Mouse (Mus musculus) limb, embryonic 14.5 days (tissue): ENCODE data around the gene Sipa1l2. TPM values are rescaled to one million over a fixed set of nuclear protein-coding genes. Genes with fewer than 3 reads are reported as not detected.

Source experiments
- ATAC-seq: fragments of 200-750 bp; cut with Nextera tagmentation; 2 replicates; pipeline ENCODE4 v1.8.0; 2017; ENCODE audit warnings: low read depth, moderate number of reproducible peaks, moderate TSS enrichment; ENCODE audit not compliant: low FRiP score
- DNase-seq: peaks from one replicate; pipeline ENCODE4 v3.0.0-alpha.2; 2015; ENCODE audit warnings: low spot score
- H3K27ac ChIP-seq: fragments of 300-500 bp; sonication (generic); replicated peaks from 2 replicates; pipeline ENCODE4 v1.5.1; 2014; ENCODE audit warnings: low read depth, mild to moderate bottlenecking, low read length, moderate library complexity, mixed read lengths
- H3K27me3 ChIP-seq: fragments of 300-500 bp; sonication (generic); 2 replicates; pipeline ENCODE4 v1.6.1; 2014; ENCODE audit warnings: low read length, mixed read lengths; ENCODE audit not compliant: control insufficient read depth, insufficient read depth
- H3K36me3 ChIP-seq: fragments of 300-500 bp; sonication (generic); 2 replicates; pipeline ENCODE4 v1.6.1; 2014; ENCODE audit warnings: mild to moderate bottlenecking, low read length, moderate library complexity, mixed read lengths; ENCODE audit not compliant: control insufficient read depth, insufficient read depth
- H3K4me1 ChIP-seq: fragments of 300-500 bp; sonication (generic); 2 replicates; pipeline ENCODE4 v1.6.1; 2014; ENCODE audit warnings: antibody characterized with exemption, low read length, mixed read lengths; ENCODE audit not compliant: control insufficient read depth, insufficient read depth
- H3K4me2 ChIP-seq: fragments of 300-500 bp; sonication (generic); replicated peaks from 2 replicates; pipeline ENCODE4 v1.6.1; 2014; ENCODE audit warnings: low read depth, mild to moderate bottlenecking, low read length, moderate library complexity; ENCODE audit not compliant: severe bottlenecking
- H3K4me3 ChIP-seq: fragments of 300-500 bp; sonication (generic); replicated peaks from 2 replicates; pipeline ENCODE4 v1.5.1; 2014; ENCODE audit warnings: low read length
- H3K9ac ChIP-seq: fragments of 300-500 bp; sonication (generic); 2 replicates; pipeline ENCODE4 v1.6.1; 2014; ENCODE audit warnings: mild to moderate bottlenecking, low read depth, low read length, moderate library complexity; ENCODE audit not compliant: severe bottlenecking
- H3K9me3 ChIP-seq: fragments of 300-500 bp; sonication (generic); 2 replicates; pipeline ENCODE4 v1.6.1; 2016; ENCODE audit warnings: low read length; ENCODE audit not compliant: control insufficient read depth
- POLR2A ChIP-seq: fragments of 200-500 bp; IDR thresholded peaks from 2 replicates; pipeline ENCODE4 v1.8.0; 2012; ENCODE audit warnings: inconsistent platforms, mild to moderate bottlenecking, moderate library complexity, borderline replicate concordance; ENCODE audit not compliant: insufficient read depth, insufficient read length; ENCODE audit errors: extremely low read depth
- WGBS: fragments of 180-500 bp; shearing (Covaris S2); extraction: QIAGEN DNeasy Blood & Tissue Kit; methylation state at CpG from one replicate; pipeline ENCODE4 v1.1.7; 2014; 5-methylcytosine and 5-hydroxymethylcytosine counted together
- polyA plus RNA-seq, 2 experiments: library from polyadenylated mRNA; depleted of rRNA in 1 of 2; stranded (reverse) in 1 of 2; unstranded in 1 of 2; fragments of >200 nt; fragmentation: Nextera tagmentation in 1 of 2; extraction: Ambion mirVana in 1 of 2; gene quantifications; 2 replicates each; pipeline versions ENCODE4 v1.2.1 to v1.2.3; 2012 to 2014

The Sipa1l2 gene
- polyA plus RNA-seq, 2 experiments, result 11.6 to 21.6 TPM

GRCm38 (mm10) chr8:125568851-125569532 is 616 bp downstream of the Sipa1l2 start:
- H3K27ac ChIP-seq, result peak overlapping the region; percentile 34; the same call in 1 of the 2 replicates
- ATAC-seq (no peak), DNase-seq (peak; percentile 89)
- 0 out of 2 replicates have a peak, but pooled peaks cover 3% of the 10 kb centered on the region for H3K9me3 ChIP-seq
- H3K9ac ChIP-seq, result peak overlapping the region; percentile 72
- no peak for TF ChIP-seq POLR2A
- H3K27me3 ChIP-seq, result no peaks in the 10 kb centered on the region
- H3K4me1 ChIP-seq, result peaks cover 17% of the 10 kb centered on the region
- peak overlapping the region; percentile 71 for H3K4me3 ChIP-seq
- no peaks in the 10 kb centered on the region for H3K36me3 ChIP-seq
- WGBS, result under 1% methylated on average over 39 of the region's 39 CpGs
- H3K4me2 ChIP-seq, result peak overlapping the region; percentile 94

GRCm38 (mm10) chr8:125568421-125568850 is 1.2 kb downstream of the Sipa1l2 start:
- Histone ChIP-seq H3K9ac (peak overlapping the region; percentile 72), H3K27ac (no peak overlapping the region)
- no peak for ATAC-seq

GRCm38 (mm10) chr8:125567569-125567968 is 2.0 kb downstream of the Sipa1l2 start:
- H3K9ac ChIP-seq, result no peak overlapping the region
- no peak overlapping the region for H3K27ac ChIP-seq
- no peak for ATAC-seq
- peak overlapping the region; percentile 71 for H3K4me3 ChIP-seq
- no peak for DNase-seq
- H3K36me3 ChIP-seq, result no peaks in the 10 kb centered on the region
- 0 out of 2 replicates have a peak, but pooled peaks cover 3% of the 10 kb centered on the region for H3K9me3 ChIP-seq
- 56% methylated on average over 7 of the region's 7 CpGs for WGBS
- no peaks in the 10 kb centered on the region for H3K27me3 ChIP-seq
- peak overlapping the region; percentile 94; the same call in 1 of the 2 replicates for H3K4me2 ChIP-seq
- peaks cover 17% of the 10 kb centered on the region for H3K4me1 ChIP-seq
- no peak for TF ChIP-seq POLR2A

More at GRCm38 (mm10) chr8:125568421-125568850, 1.2 kb downstream of the Sipa1l2 start:
- 3% methylated on average over 14 of the region's 14 CpGs for WGBS
- peak overlapping the region; percentile 71 for H3K4me3 ChIP-seq
- DNase-seq, result no peak
- 0 out of 2 replicates have a peak, but pooled peaks cover 3% of the 10 kb centered on the region for H3K9me3 ChIP-seq
- H3K27me3 ChIP-seq, result no peaks in the 10 kb centered on the region
- H3K4me1 ChIP-seq, result peaks cover 17% of the 10 kb centered on the region
- no peaks in the 10 kb centered on the region for H3K36me3 ChIP-seq
- peak overlapping the region; percentile 94 for H3K4me2 ChIP-seq
- TF ChIP-seq POLR2A, result no peak

- Histone ChIP-seq H3K4me3 (no peak overlapping the region), H3K36me3 (no peaks in the 10 kb centered on the region), H3K9me3 (no peaks in the 10 kb centered on the region), H3K27ac (no peak overlapping the region), H3K9ac (no peak overlapping the region), H3K27me3 (no peaks in the 10 kb centered on the region), H3K4me2 (no peak overlapping the region), H3K4me1 (peaks cover 28% of the 10 kb centered on the region)
- ATAC-seq, result no peak
- DNase-seq, result no peak
- TF ChIP-seq POLR2A, result no peak
- 73% methylated on average over 8 of the region's 8 CpGs for WGBS
Observed at GRCm38 (mm10) chr8:125562878-125563277, 6.7 kb downstream of the Sipa1l2 start.

GRCm38 (mm10) chr8:125560825-125561490 is 8.7 kb downstream of the Sipa1l2 start:
- Histone ChIP-seq H3K4me2 (no peak overlapping the region), H3K27me3 (no peaks in the 10 kb centered on the region), H3K4me3 (no peak overlapping the region), H3K36me3 (no peaks in the 10 kb centered on the region), H3K9me3 (no peaks in the 10 kb centered on the region), H3K9ac (no peak overlapping the region), H3K4me1 (peaks cover 39% of the 10 kb centered on the region), H3K27ac (no peak overlapping the region)
- no peak for TF ChIP-seq POLR2A
- DNase-seq, result no peak
- 72% methylated on average over 11 of the region's 11 CpGs for WGBS
- ATAC-seq, result no peak
